Comparison of ENCODE assay signal across 17 mouse cellular contexts in the genomic region with DNA sequence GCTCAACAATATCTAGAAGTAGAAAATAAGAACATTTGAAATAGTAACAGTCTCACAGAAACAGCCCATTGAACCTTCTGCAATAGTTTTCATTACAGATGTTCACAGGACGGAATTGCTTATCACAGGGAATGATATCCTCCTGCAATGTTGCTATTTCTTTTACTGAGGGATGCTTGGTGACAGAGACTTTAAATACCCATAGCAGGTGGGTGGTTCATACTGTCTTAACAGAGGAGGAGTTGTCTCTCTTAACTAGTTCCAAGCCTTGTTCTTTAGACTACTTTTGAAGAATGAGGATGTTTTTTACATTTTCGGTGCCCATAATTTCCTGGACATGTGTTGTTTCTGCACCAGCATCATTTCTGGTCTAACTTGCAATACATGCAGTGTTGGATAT.
"Had no signal": no experiment of that assay in that cellular context is flagged by ENCODE, and none has a peak within 500 bp of the region (broad histone marks: within the 10 kb centered on the region; RNA-seq: fewer than 3 reads in every experiment).

No protein-coding gene starts in this region.

- ATAC-seq: liver, embryonic 12.5 days; liver, postnatal 0 days; lung, postnatal 0 days; midbrain, embryonic 13.5 days; midbrain, embryonic 15.5 days; midbrain, embryonic 16.5 days had no signal

- DNase-seq: left cerebral cortex, postnatal 4 days; liver; liver, embryonic 13.5 days; liver, postnatal 0 days; lung, adult 18-20 months; lung, adult 2 months; lung, embryonic 14.5 days; lung, postnatal 10 days; lung, postnatal 14 days; lung, postnatal 36 days; lung, postnatal 4 days; midbrain, embryonic 14.5 days had no signal
